Comparison of ENCODE assay signal across 26 mouse cellular contexts in the genomic region with DNA sequence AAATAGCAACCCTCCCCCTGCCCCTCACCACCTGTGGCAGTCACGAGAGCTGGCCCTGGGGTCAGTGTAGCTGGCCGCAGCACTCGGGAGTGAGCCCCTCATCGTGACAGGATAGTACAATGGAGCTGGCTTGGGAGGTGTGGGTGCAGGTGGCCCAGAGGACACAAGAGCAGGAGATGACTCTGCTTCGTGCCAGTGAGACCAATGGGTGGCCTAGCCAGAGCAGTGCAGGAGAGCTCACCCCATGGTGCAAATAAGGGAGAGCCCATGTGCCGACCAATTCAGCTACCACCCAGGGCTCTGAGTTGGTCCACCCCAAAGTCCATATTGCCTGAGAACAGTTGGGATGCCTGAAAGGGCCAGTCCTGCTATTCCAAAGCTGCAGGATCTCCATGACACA. TPM values are rescaled to one million over a fixed set of nuclear protein-coding genes. Genes with fewer than 3 reads are reported as not detected.
DNase-seq lines count a peak whose midpoint lies in the region; ATAC-seq and TF ChIP-seq lines count a peak whose summit lies in the region.
"Had no signal": no experiment of that assay in that cellular context is flagged by ENCODE, and none has a peak within 500 bp of the region (broad histone marks: within the 10 kb centered on the region; RNA-seq: fewer than 3 reads in every experiment).

No protein-coding gene starts in this region.

- H3K4me2 ChIP-seq in embryonic facial prominence, embryonic 11.5 days (ENCODE audit: low read depth, low read length): no peak overlapping the region
- H3K4me2 ChIP-seq in heart, embryonic 11.5 days: no peak overlapping the region
- H3K4me2 ChIP-seq in midbrain, embryonic 13.5 days (replicated peaks): no peak overlapping the region
- H3K4me2 ChIP-seq in midbrain, postnatal 0 days (ENCODE audit: low read depth, low read length, poor library complexity, severe bottlenecking): no peak overlapping the region
- H3K4me2 ChIP-seq in embryonic facial prominence, embryonic 15.5 days (replicated peaks): no peak overlapping the region
- H3K4me2 ChIP-seq: embryonic facial prominence, embryonic 12.5 days had no signal

- 86% methylated on average over 6 of the region's 6 CpGs for WGBS in embryonic facial prominence, embryonic 11.5 days
- WGBS in embryonic facial prominence, embryonic 10.5 days: 92% methylated on average over 6 of the region's 6 CpGs
- WGBS in heart, adult 2 months: 71% methylated on average over 6 of the region's 6 CpGs
- WGBS in heart, embryonic 11.5 days (ENCODE audit: insufficient replicate concordance): 80% methylated on average over 6 of the region's 6 CpGs
- WGBS in midbrain, embryonic 13.5 days: 88% methylated on average over 6 of the region's 6 CpGs
- WGBS in midbrain, postnatal 0 days: 84% methylated on average over 6 of the region's 6 CpGs
- WGBS in embryonic facial prominence, embryonic 15.5 days: 86% methylated on average over 6 of the region's 6 CpGs

- no peaks in the 10 kb centered on the region for H3K9me3 ChIP-seq in embryonic facial prominence, embryonic 11.5 days (replicated peaks; ENCODE audit: control insufficient read depth, low read length)
- no peaks in the 10 kb centered on the region for H3K9me3 ChIP-seq in embryonic facial prominence, embryonic 10.5 days
- no peaks in the 10 kb centered on the region for H3K9me3 ChIP-seq in heart, embryonic 11.5 days (replicated peaks; ENCODE audit: control insufficient read depth, low read length)
- no peaks in the 10 kb centered on the region for H3K9me3 ChIP-seq in midbrain, embryonic 13.5 days
- H3K9me3 ChIP-seq in midbrain, postnatal 0 days (ENCODE audit: low read length): no peaks in the 10 kb centered on the region
- no peaks in the 10 kb centered on the region for H3K9me3 ChIP-seq in embryonic facial prominence, embryonic 15.5 days (replicated peaks)
- H3K9me3 ChIP-seq: embryonic facial prominence, embryonic 12.5 days; forebrain, embryonic 10.5 days; G1E had no signal

- no peaks in the 10 kb centered on the region for H3K27me3 ChIP-seq in embryonic facial prominence, embryonic 11.5 days (ENCODE audit: control insufficient read depth, insufficient read depth, low read length)
- no peaks in the 10 kb centered on the region for H3K27me3 ChIP-seq in embryonic facial prominence, embryonic 10.5 days (replicated peaks; ENCODE audit: low read depth, poor library complexity, severe bottlenecking)
- no peaks in the 10 kb centered on the region for H3K27me3 ChIP-seq in heart, adult 2 months (ENCODE audit: control insufficient read depth, insufficient read depth, low read length)
- H3K27me3 ChIP-seq in heart, embryonic 11.5 days (ENCODE audit: control insufficient read depth, insufficient read depth, low read length): no peaks in the 10 kb centered on the region
- no peaks in the 10 kb centered on the region for H3K27me3 ChIP-seq in midbrain, embryonic 13.5 days
- H3K27me3 ChIP-seq in midbrain, postnatal 0 days (ENCODE audit: insufficient read depth, low read length): no peaks in the 10 kb centered on the region
- H3K27me3 ChIP-seq in embryonic facial prominence, embryonic 15.5 days: no peaks in the 10 kb centered on the region
- H3K27me3 ChIP-seq: CH12.LX; embryonic facial prominence, embryonic 12.5 days; Patski had no signal

- no peak for DNase-seq in embryonic facial prominence, embryonic 11.5 days (ENCODE audit: low spot score)
- DNase-seq in embryonic facial prominence, embryonic 10.5 days (ENCODE audit: low spot score): no peak
- no peak for DNase-seq in heart, adult 2 months
- DNase-seq in midbrain, postnatal 0 days (ENCODE audit: low spot score): no peak
- DNase-seq: adrenal gland, adult 8-10 months; adrenal gland, postnatal 14 days; adrenal gland, postnatal 36 days; B cell, adult 2 months; cerebellum, adult 11-12 months; cerebellum, adult 2 months; cerebellum, adult 9-10 months; cerebellum, postnatal 10 days; cerebellum, postnatal 25 days had no signal

- 0 out of 2 replicates have a peak, but pooled peaks have one; percentile 52 for ATAC-seq in embryonic facial prominence, embryonic 11.5 days (replicated peaks; ENCODE audit: insufficient number of reproducible peaks, low FRiP score, low TSS enrichment, low read depth)
- ATAC-seq in heart, embryonic 11.5 days (replicated peaks; ENCODE audit: insufficient number of reproducible peaks, low FRiP score, low TSS enrichment): no peak
- peak; percentile 46; the same call in 1 of the 2 replicates for ATAC-seq in midbrain, embryonic 13.5 days
- ATAC-seq in midbrain, postnatal 0 days (ENCODE audit: low FRiP score): no peak
- peak; percentile 51; the same call in 1 of the 2 replicates for ATAC-seq in embryonic facial prominence, embryonic 15.5 days (ENCODE audit: insufficient number of reproducible peaks, low FRiP score, low TSS enrichment, low read depth)
- ATAC-seq: activated CD4-positive, CD25-positive, alpha-beta regulatory T cell, adult 4 months; CD4-positive, CD25-positive, alpha-beta regulatory T cell, adult 4 months; forebrain, embryonic 14.5 days; forebrain, embryonic 16.5 days; Patski had no signal

- H3K9ac ChIP-seq in embryonic facial prominence, embryonic 11.5 days (replicated peaks; ENCODE audit: low read length): no peak overlapping the region
- H3K9ac ChIP-seq in heart, adult 2 months (ENCODE audit: low read depth, low read length): no peak overlapping the region
- H3K9ac ChIP-seq in heart, embryonic 11.5 days (ENCODE audit: low read depth, low read length): no peak overlapping the region
- H3K9ac ChIP-seq in midbrain, embryonic 13.5 days (replicated peaks): no peak overlapping the region
- H3K9ac ChIP-seq in midbrain, postnatal 0 days (replicated peaks; ENCODE audit: low read length, poor library complexity, severe bottlenecking): no peak overlapping the region
- H3K9ac ChIP-seq in embryonic facial prominence, embryonic 15.5 days: no peak overlapping the region
- H3K9ac ChIP-seq: embryonic facial prominence, embryonic 12.5 days had no signal

- intact Hi-C loops in heart, adult 2 months (cut with DNase I): no loop called here

- no peak for TF ChIP-seq POLR2A in heart, adult 2 months (IDR thresholded peaks at IDR 0.05; ENCODE audit: insufficient read depth, low read depth, low read length)

- no peaks in the 10 kb centered on the region for H3K4me1 ChIP-seq in embryonic facial prominence, embryonic 11.5 days (ENCODE audit: control insufficient read depth, insufficient read depth, low read length)
- peaks cover 12% of the 10 kb centered on the region for H3K4me1 ChIP-seq in embryonic facial prominence, embryonic 10.5 days
- peaks cover 6% of the 10 kb centered on the region; the same call in 1 of the 2 replicates for H3K4me1 ChIP-seq in heart, adult 2 months (ENCODE audit: control insufficient read depth, insufficient read depth, low read length)
- H3K4me1 ChIP-seq in heart, embryonic 11.5 days (ENCODE audit: control insufficient read depth, insufficient read depth, low read length): peaks cover 37% of the 10 kb centered on the region
- H3K4me1 ChIP-seq in midbrain, embryonic 13.5 days (replicated peaks): peaks cover 14% of the 10 kb centered on the region
- H3K4me1 ChIP-seq in midbrain, postnatal 0 days (ENCODE audit: insufficient read depth, low read length): peaks cover 10% of the 10 kb centered on the region
- no peaks in the 10 kb centered on the region for H3K4me1 ChIP-seq in embryonic facial prominence, embryonic 15.5 days

- no peaks in the 10 kb centered on the region for H3K36me3 ChIP-seq in embryonic facial prominence, embryonic 11.5 days (replicated peaks; ENCODE audit: control insufficient read depth, insufficient read depth, low read depth, low read length)
- no peaks in the 10 kb centered on the region for H3K36me3 ChIP-seq in embryonic facial prominence, embryonic 10.5 days (replicated peaks)
- peaks cover 17% of the 10 kb centered on the region for H3K36me3 ChIP-seq in heart, adult 2 months (ENCODE audit: control insufficient read depth, insufficient read depth, low read length)
- no peaks in the 10 kb centered on the region for H3K36me3 ChIP-seq in heart, embryonic 11.5 days (ENCODE audit: control insufficient read depth, insufficient read depth, low read length)
- no peaks in the 10 kb centered on the region for H3K36me3 ChIP-seq in midbrain, embryonic 13.5 days
- no peaks in the 10 kb centered on the region for H3K36me3 ChIP-seq in midbrain, postnatal 0 days (ENCODE audit: insufficient read depth, low read length)
- H3K36me3 ChIP-seq in embryonic facial prominence, embryonic 15.5 days: no peaks in the 10 kb centered on the region
- H3K36me3 ChIP-seq: embryonic facial prominence, embryonic 12.5 days; forebrain, embryonic 10.5 days; G1E had no signal

- TF ChIP-seq EP300 in heart, adult 2 months (IDR thresholded peaks at IDR 0.05; ENCODE audit: insufficient read depth, low read depth, low read length): 0 out of 2 replicates have a peak, but pooled peaks have one; percentile 23

- TF ChIP-seq CTCF in heart, adult 2 months (IDR thresholded peaks at IDR 0.05): no peak
- TF ChIP-seq CTCF in midbrain, postnatal 0 days (IDR thresholded peaks at IDR 0.05): no peak

- peaks cover 1% of the 10 kb centered on the region; the same call in 1 of the 2 replicates for H3K79me2 ChIP-seq in heart, adult 2 months (replicated peaks; ENCODE audit: control insufficient read depth, insufficient read depth, low read length)

- no peak overlapping the region for H3K27ac ChIP-seq in embryonic facial prominence, embryonic 11.5 days (replicated peaks; ENCODE audit: low read depth, low read length)
- H3K27ac ChIP-seq in embryonic facial prominence, embryonic 10.5 days (replicated peaks): no peak overlapping the region
- H3K27ac ChIP-seq in heart, adult 2 months: no peak overlapping the region
- no peak overlapping the region for H3K27ac ChIP-seq in heart, embryonic 11.5 days (ENCODE audit: low read depth, low read length)
- no peak overlapping the region for H3K27ac ChIP-seq in midbrain, embryonic 13.5 days
- H3K27ac ChIP-seq in midbrain, postnatal 0 days (ENCODE audit: low read depth, low read length): no peak overlapping the region
- H3K27ac ChIP-seq in embryonic facial prominence, embryonic 15.5 days (replicated peaks): no peak overlapping the region
- H3K27ac ChIP-seq: embryonic facial prominence, embryonic 12.5 days; forebrain, embryonic 10.5 days had no signal

- H3K4me3 ChIP-seq in embryonic facial prominence, embryonic 11.5 days (ENCODE audit: low read depth, low read length): no peak overlapping the region
- H3K4me3 ChIP-seq in embryonic facial prominence, embryonic 10.5 days: no peak overlapping the region
- H3K4me3 ChIP-seq in heart, adult 2 months: no peak overlapping the region
- no peak overlapping the region for H3K4me3 ChIP-seq in heart, embryonic 11.5 days (ENCODE audit: low read depth, low read length)
- H3K4me3 ChIP-seq in midbrain, embryonic 13.5 days (replicated peaks): no peak overlapping the region
- H3K4me3 ChIP-seq in midbrain, postnatal 0 days (ENCODE audit: low read depth, low read length): no peak overlapping the region
- H3K4me3 ChIP-seq in embryonic facial prominence, embryonic 15.5 days (replicated peaks): no peak overlapping the region
- H3K4me3 ChIP-seq: embryonic facial prominence, embryonic 12.5 days; erythroblast, embryonic 14.5 days; forebrain, embryonic 10.5 days had no signal

RNA-seq across cellular contexts. Expression of a gene that starts 31.8 kb away (rescaled TPM):
- 0.22 and 0.80 TPM in 2 replicates for polyA plus RNA-seq in embryonic facial prominence, embryonic 11.5 days (2014; fragmentation: Nextera tagmentation; extraction: Ambion mirVana)
- 0.14 and 0.15 TPM in 2 replicates for polyA plus RNA-seq in embryonic facial prominence, embryonic 10.5 days (2016; fragmentation: Nextera tagmentation; extraction: Ambion mirVana)
- total RNA-seq in heart, adult 2 months (2021): 1,000 to 10,000 TPM in 1 of 2 experiments, 100 to 1,000 TPM in 1; 877 to 1,020 TPM
- polyA plus RNA-seq in heart, adult 2 months (2012; rRNA removed): 127 and 264 TPM in 2 replicates
- 35.6 and 46.7 TPM in 2 replicates for polyA plus RNA-seq in heart, embryonic 11.5 days (2014; fragmentation: Nextera tagmentation; extraction: Ambion mirVana)
- polyA plus RNA-seq in midbrain, embryonic 13.5 days (2015; fragmentation: Nextera tagmentation; extraction: Ambion mirVana): 2.5 and 2.7 TPM in 2 replicates
- total RNA-seq in midbrain, postnatal 0 days (2014; rRNA removed): 22.5 and 41.9 TPM in 2 replicates
- 2.6 and 3.5 TPM in 2 replicates for polyA plus RNA-seq in midbrain, postnatal 0 days (2015; fragmentation: Nextera tagmentation; extraction: Ambion mirVana)
- 0.56 and 0.59 TPM in 2 replicates for polyA plus RNA-seq in embryonic facial prominence, embryonic 15.5 days (2015; fragmentation: Nextera tagmentation; extraction: Ambion mirVana)
- polyA plus RNA-seq: activated CD4-positive, CD25-positive, alpha-beta regulatory T cell, adult 4 months; erythroblast, embryonic 14.5 days; G1E; Patski had no signal

Comparison
In these comparisons a context has a peak if more than half of its experiments do, and no peak if none do; other contexts are left out.
1. ATAC-seq: peak in embryonic facial prominence, embryonic 11.5 days (single experiment), midbrain, embryonic 13.5 days (single experiment) and embryonic facial prominence, embryonic 15.5 days (single experiment); none in heart, embryonic 11.5 days (single experiment) and midbrain, postnatal 0 days (single experiment).